ENCODE assay signal across 9 mouse cellular contexts in genomic region chr2:26534616-26535015, GRCm38 (mm10). TPM values are rescaled to one million over a fixed set of nuclear protein-coding genes. Genes with fewer than 3 reads are reported as not detected.
DNase-seq lines count a peak whose midpoint lies in the region; ATAC-seq and TF ChIP-seq lines count a peak whose summit lies in the region.
"Had no signal": no experiment of that assay in that cellular context is flagged by ENCODE, and none has a peak within 500 bp of the region (broad histone marks: within the 10 kb centered on the region; RNA-seq: fewer than 3 reads in every experiment).

No protein-coding gene starts in this region.

- no peaks in the 10 kb centered on the region for H3K36me3 ChIP-seq in forebrain, embryonic 10.5 days (replicated peaks)
- no peaks in the 10 kb centered on the region for H3K36me3 ChIP-seq in forebrain, embryonic 16.5 days (ENCODE audit: control insufficient read depth, insufficient read depth)
- no peaks in the 10 kb centered on the region for H3K36me3 ChIP-seq in C2C12 (ENCODE audit: control insufficient read depth, insufficient read depth)
- H3K36me3 ChIP-seq in hindbrain, embryonic 11.5 days (ENCODE audit: control insufficient read depth, insufficient read depth, low read length) = no peaks in the 10 kb centered on the region
- H3K36me3 ChIP-seq in liver, postnatal 0 days (replicated peaks; ENCODE audit: insufficient read depth, low read length) = no peaks in the 10 kb centered on the region

- no peak overlapping the region for H3K4me2 ChIP-seq in forebrain, embryonic 16.5 days (ENCODE audit: low read length)
- no peak overlapping the region for H3K4me2 ChIP-seq in hindbrain, embryonic 11.5 days (replicated peaks; ENCODE audit: low read depth, low read length)
- H3K4me2 ChIP-seq in liver, postnatal 0 days (ENCODE audit: low read depth, low read length) = no peak overlapping the region

- H3K27ac ChIP-seq in forebrain, embryonic 10.5 days = peak overlapping the region; percentile 85
- H3K27ac ChIP-seq in forebrain, embryonic 16.5 days (ENCODE audit: low read length) = no peak overlapping the region
- H3K27ac ChIP-seq in hindbrain, embryonic 11.5 days (ENCODE audit: low read depth, low read length) = 0 out of 2 replicates have a peak overlapping the region, but pooled peaks have one; percentile 71
- 0 out of 2 replicates have a peak overlapping the region, but pooled peaks have one; percentile 12 for H3K27ac ChIP-seq in liver, postnatal 0 days (ENCODE audit: low read depth)

- WGBS in forebrain, embryonic 10.5 days = 85% methylated on average over 2 of the region's 2 CpGs
- 61% methylated on average over 2 of the region's 2 CpGs for WGBS in forebrain, embryonic 16.5 days
- 64% methylated on average over 2 of the region's 2 CpGs for WGBS in hindbrain, embryonic 11.5 days
- WGBS in liver, postnatal 0 days (ENCODE audit: insufficient replicate concordance) = 19% methylated on average over 2 of the region's 2 CpGs

- TF ChIP-seq EP300 in liver, postnatal 0 days (IDR thresholded peaks at IDR 0.05; ENCODE audit: low read depth) = no peak

- no peaks in the 10 kb centered on the region for H3K79me3 ChIP-seq in C2C12 (ENCODE audit: low read depth)

- no peaks in the 10 kb centered on the region for H3K9me3 ChIP-seq in forebrain, embryonic 10.5 days
- H3K9me3 ChIP-seq in forebrain, embryonic 16.5 days (ENCODE audit: control insufficient read depth, low read length) = no peaks in the 10 kb centered on the region
- no peaks in the 10 kb centered on the region for H3K9me3 ChIP-seq in hindbrain, embryonic 11.5 days (ENCODE audit: control insufficient read depth, low read length)
- H3K9me3 ChIP-seq in liver, postnatal 0 days (ENCODE audit: low read length) = no peaks in the 10 kb centered on the region

- ATAC-seq in forebrain, embryonic 16.5 days = no peak
- no peak for ATAC-seq in hindbrain, embryonic 11.5 days (ENCODE audit: low FRiP score)
- peak; percentile 86 for ATAC-seq in liver, postnatal 0 days

- H3ac ChIP-seq in C2C12 (ENCODE audit: control insufficient read depth, insufficient read length, low read depth) = no peak overlapping the region

- no peak overlapping the region for H3K4me3 ChIP-seq in forebrain, embryonic 10.5 days
- H3K4me3 ChIP-seq in forebrain, embryonic 16.5 days (replicated peaks; ENCODE audit: low read length) = no peak overlapping the region
- no peak overlapping the region for H3K4me3 ChIP-seq in C2C12 (ENCODE audit: insufficient read depth, poor library complexity, severe bottlenecking)
- H3K4me3 ChIP-seq in hindbrain, embryonic 11.5 days (ENCODE audit: low read depth, low read length) = no peak overlapping the region
- no peak overlapping the region for H3K4me3 ChIP-seq in liver, postnatal 0 days (ENCODE audit: low read depth, low read length)

- no peak overlapping the region for H3K9ac ChIP-seq in forebrain, embryonic 16.5 days (replicated peaks; ENCODE audit: low read depth, low read length)
- H3K9ac ChIP-seq in hindbrain, embryonic 11.5 days (ENCODE audit: low read depth, low read length) = no peak overlapping the region
- H3K9ac ChIP-seq in liver, postnatal 0 days (replicated peaks) = peak overlapping the region; percentile 23; the same call in 1 of the 2 replicates

- TF ChIP-seq CTCF in C2C12 (IDR thresholded peaks at IDR 0.05; ENCODE audit: control insufficient read depth, insufficient read depth, insufficient read length) = no peak
- no peak for TF ChIP-seq CTCF in liver, postnatal 0 days (IDR thresholded peaks at IDR 0.05; ENCODE audit: low read depth)

- H3K79me2 ChIP-seq in C2C12 (ENCODE audit: control insufficient read depth, insufficient read depth) = no peaks in the 10 kb centered on the region

- peaks cover 11% of the 10 kb centered on the region; the same call in 1 of the 2 replicates for H3K27me3 ChIP-seq in forebrain, embryonic 10.5 days (ENCODE audit: poor library complexity, severe bottlenecking)
- H3K27me3 ChIP-seq in forebrain, embryonic 16.5 days (replicated peaks; ENCODE audit: control insufficient read depth, insufficient read depth, low read length) = no peaks in the 10 kb centered on the region
- no peaks in the 10 kb centered on the region for H3K27me3 ChIP-seq in C2C12 (ENCODE audit: control insufficient read depth, insufficient read depth, insufficient read length)
- no peaks in the 10 kb centered on the region for H3K27me3 ChIP-seq in hindbrain, embryonic 11.5 days (ENCODE audit: control insufficient read depth, insufficient read depth, low read length)
- no peaks in the 10 kb centered on the region for H3K27me3 ChIP-seq in liver, postnatal 0 days (ENCODE audit: insufficient read depth, low read length)

- peaks cover 68% of the 10 kb centered on the region for H3K4me1 ChIP-seq in forebrain, embryonic 10.5 days
- H3K4me1 ChIP-seq in forebrain, embryonic 16.5 days (replicated peaks; ENCODE audit: control insufficient read depth, insufficient read depth, low read length) = peaks cover 21% of the 10 kb centered on the region
- H3K4me1 ChIP-seq in hindbrain, embryonic 11.5 days (replicated peaks; ENCODE audit: control insufficient read depth, insufficient read depth, low read length) = peaks cover 19% of the 10 kb centered on the region
- peaks cover 18% of the 10 kb centered on the region for H3K4me1 ChIP-seq in liver, postnatal 0 days (ENCODE audit: insufficient read depth)

- no peak for DNase-seq in forebrain, embryonic 10.5 days (ENCODE audit: extremely low spot score, low spot score)
- DNase-seq in gastrocnemius, adult 8-10 months (ENCODE audit: low spot score in 2 of 2) = peak; percentile 50 to 61
- no peak for DNase-seq in hindbrain, embryonic 11.5 days (ENCODE audit: low spot score)
- peak; percentile 74 for DNase-seq in liver, postnatal 0 days
- peak; percentile 84 for DNase-seq in skeletal muscle tissue, adult 2 months (ENCODE audit: low read depth, low spot score)
- DNase-seq in ovary, postnatal 14 days (ENCODE audit: low spot score) = no peak

TF ChIP-seq in C2C12, 6 proteins besides CTCF, POLR2A, EP300 and RAD21:
- TF ChIP-seq MYOG (IDR thresholded peaks at IDR 0.05; ENCODE audit: control insufficient read depth, extremely low read depth, insufficient read length) = no peak
- TF ChIP-seq MYOD1 (IDR thresholded peaks at IDR 0.05; ENCODE audit: control insufficient read depth, insufficient read length, low read depth) = peak; percentile 76
- TF ChIP-seq MAX (IDR thresholded peaks at IDR 0.05) = no peak
- TF ChIP-seq FOSL1 (IDR thresholded peaks at IDR 0.05; ENCODE audit: insufficient read depth, low read length, poor library complexity, severe bottlenecking) = no peak
- no peak for TF ChIP-seq USF1 (IDR thresholded peaks at IDR 0.05; ENCODE audit: low read depth)
- peak; percentile 78 for TF ChIP-seq CEBPB (IDR thresholded peaks at IDR 0.05; ENCODE audit: low read depth)
TF ChIP-seq in C2C12: peak in this region for 2.

RNA-seq across cellular contexts. Expression of gene Notch1, which starts 18.2 kb away (rescaled TPM):
- polyA plus RNA-seq in forebrain, embryonic 10.5 days (2016; fragmentation: Nextera tagmentation; extraction: Ambion mirVana) = 25.4 and 26.7 TPM in 2 replicates
- polyA plus RNA-seq in forebrain, embryonic 16.5 days (2015; fragmentation: Nextera tagmentation; extraction: Ambion mirVana) = 20.2 and 23.6 TPM in 2 replicates
- polyA plus RNA-seq in C2C12 (2012; fragmentation: generic; extraction: Trizol) = 4.5 TPM
- 1 to 10 TPM; 4.9 to 7.0 (median 5.2) TPM for total RNA-seq in gastrocnemius, adult 8-10 months (2022)
- 48.9 and 66.8 TPM in 2 replicates for polyA plus RNA-seq in hindbrain, embryonic 11.5 days (2014; fragmentation: Nextera tagmentation; extraction: Ambion mirVana)
- polyA plus RNA-seq in liver, postnatal 0 days (2015; fragmentation: Nextera tagmentation; extraction: Ambion mirVana) = 2.0 and 2.1 TPM in 2 replicates

RNA-seq across cellular contexts. Expression of gene Egfl7, which starts 45.2 kb away (rescaled TPM):
- 89.9 and 96.4 TPM in 2 replicates for polyA plus RNA-seq in forebrain, embryonic 10.5 days (2016; fragmentation: Nextera tagmentation; extraction: Ambion mirVana)
- polyA plus RNA-seq in forebrain, embryonic 16.5 days (2015; fragmentation: Nextera tagmentation; extraction: Ambion mirVana) = 59.5 and 61.7 TPM in 2 replicates
- polyA plus RNA-seq in C2C12 (2012; fragmentation: generic; extraction: Trizol) = 5.6 TPM
- total RNA-seq in gastrocnemius, adult 8-10 months (2022) = 10 to 100 TPM; 28.7 to 37.4 (median 31.6) TPM
- polyA plus RNA-seq in hindbrain, embryonic 11.5 days (2014; fragmentation: Nextera tagmentation; extraction: Ambion mirVana) = 62.7 and 65.2 TPM in 2 replicates
- 49.6 and 53.0 TPM in 2 replicates for polyA plus RNA-seq in liver, postnatal 0 days (2015; fragmentation: Nextera tagmentation; extraction: Ambion mirVana)

RNA-seq across cellular contexts. Expression of gene Gm20532, which starts 51.8 kb away (rescaled TPM):
- not detected in 2 replicates for polyA plus RNA-seq in forebrain, embryonic 10.5 days (2016; fragmentation: Nextera tagmentation; extraction: Ambion mirVana)
- polyA plus RNA-seq in forebrain, embryonic 16.5 days (2015; fragmentation: Nextera tagmentation; extraction: Ambion mirVana) = not detected in 2 replicates
- polyA plus RNA-seq in C2C12 (2012; fragmentation: generic; extraction: Trizol) = not detected
- not detected for total RNA-seq in gastrocnemius, adult 8-10 months (2022)
- not detected in 2 replicates for polyA plus RNA-seq in hindbrain, embryonic 11.5 days (2014; fragmentation: Nextera tagmentation; extraction: Ambion mirVana)
- polyA plus RNA-seq in liver, postnatal 0 days (2015; fragmentation: Nextera tagmentation; extraction: Ambion mirVana) = not detected in 2 replicates
- polyA plus RNA-seq: limb, embryonic 11.5 days had no signal

Comparison
In these comparisons a context has a peak if more than half of its experiments do, and no peak if none do; other contexts are left out.
1. DNase-seq: peak in gastrocnemius, adult 8-10 months (2 of 2), liver, postnatal 0 days (single experiment) and skeletal muscle tissue, adult 2 months (single experiment); none in forebrain, embryonic 10.5 days (single experiment), hindbrain, embryonic 11.5 days (single experiment) and ovary, postnatal 14 days (single experiment).